Mouse (Mus musculus): Measurements from ENCODE around the gene Cytip. TPM values are rescaled to one million over a fixed set of nuclear protein-coding genes. Genes with fewer than 3 reads are reported as not detected.

Gene Cytip
- 0.09 and 0.18 TPM in 2 replicates for polyA plus RNA-seq (2015; fragmentation: Nextera tagmentation; extraction: Ambion mirVana)

DNA sequence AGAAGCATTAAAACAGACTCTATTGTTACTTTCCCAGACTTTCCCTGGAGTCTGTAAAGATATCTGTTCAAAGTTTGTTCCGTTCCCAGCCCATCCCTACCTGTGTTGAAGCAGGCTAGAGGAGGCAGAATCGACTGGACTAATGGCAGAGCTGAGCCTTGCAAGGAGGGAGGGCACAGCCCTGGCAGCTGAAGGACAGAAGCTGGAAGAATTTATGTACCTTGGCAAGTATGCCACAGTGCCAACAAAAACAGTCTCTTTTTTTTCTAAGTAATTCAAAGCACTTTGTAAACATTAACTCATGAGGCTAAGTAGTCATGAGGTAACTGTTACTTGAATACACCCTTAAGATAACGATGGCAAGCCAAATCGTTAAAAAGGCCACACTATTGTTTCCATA lies at the start of gene Cytip:
TSS of gene Cytip (minus strand) at position 187 of the 400 bp plus-strand sequence.
- H3K9me3 ChIP-seq = no peaks in the 10 kb centered on the region
- ATAC-seq (replicated peaks) = no peak
- H3K27me3 ChIP-seq (replicated peaks) = no peaks in the 10 kb centered on the region
- H3K36me3 ChIP-seq (replicated peaks) = no peaks in the 10 kb centered on the region
- no peak within 1 kb of the TSS for H3K4me2 ChIP-seq
- 78% methylated on average over 4 of the region's 4 CpGs for WGBS
- H3K4me1 ChIP-seq = no peaks in the 10 kb centered on the region
- no peak within 1 kb of the TSS for H3K9ac ChIP-seq
- H3K4me3 ChIP-seq = no peak within 1 kb of the TSS
- H3K27ac ChIP-seq = no peak within 1 kb of the TSS

DNA sequence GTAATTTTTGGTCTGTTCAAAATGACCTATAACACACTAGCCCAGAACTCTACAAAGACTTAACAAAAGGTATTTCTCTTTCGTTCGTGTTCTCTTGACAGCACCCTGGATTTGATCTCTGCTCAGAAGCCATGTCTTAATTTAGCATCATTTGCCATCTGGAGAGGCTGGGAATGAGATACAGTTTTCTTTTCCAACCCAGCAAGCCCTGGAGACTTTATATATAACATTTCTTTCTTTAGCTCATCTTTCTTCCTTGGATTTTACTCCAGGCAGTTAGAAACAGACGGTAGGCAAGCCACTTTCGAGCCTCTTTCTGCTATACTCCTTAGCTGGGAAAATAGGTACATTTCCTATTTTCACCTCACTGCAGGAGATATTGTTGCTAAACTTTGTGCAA lies 45.3 kb upstream of the Cytip start:
- 80% methylated on average over 4 of the region's 4 CpGs for WGBS

DNA sequence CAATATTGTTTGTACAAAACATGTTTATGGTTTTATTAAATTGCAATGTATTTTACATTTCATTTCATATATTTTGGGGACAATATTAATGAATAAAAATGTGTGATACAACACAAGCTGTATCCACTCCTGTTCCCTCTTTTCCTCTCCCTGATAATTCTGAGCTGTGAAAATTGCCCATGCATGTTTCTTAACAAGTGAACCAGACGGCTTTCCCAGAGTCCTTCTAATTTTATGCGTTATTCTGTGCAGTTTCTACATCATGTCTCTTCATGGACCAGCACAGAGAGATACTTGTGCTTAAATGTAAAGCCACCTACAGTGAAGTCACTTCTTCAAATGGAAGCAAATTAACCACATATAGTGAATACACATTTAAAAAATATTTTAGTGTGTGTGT lies 42.2 kb upstream of the Cytip start:
- Histone ChIP-seq H3K4me3 (no peak overlapping the region), H3K27ac (no peak overlapping the region), H3K4me2 (no peak overlapping the region), H3K36me3 (replicated peaks) (no peaks in the 10 kb centered on the region), H3K9ac (no peak overlapping the region), H3K27me3 (replicated peaks) (no peaks in the 10 kb centered on the region), H3K9me3 (no peaks in the 10 kb centered on the region), H3K4me1 (no peaks in the 10 kb centered on the region)
- 66% methylated on average over 2 of the region's 2 CpGs for WGBS
- ATAC-seq (replicated peaks) = no peak

More for the DNA sequence above, 45.3 kb upstream of the Cytip start:
- Histone ChIP-seq H3K27ac (no peak overlapping the region), H3K4me3 (no peak overlapping the region), H3K4me1 (no peaks in the 10 kb centered on the region), H3K36me3 (replicated peaks) (no peaks in the 10 kb centered on the region), H3K4me2 (no peak overlapping the region), H3K9me3 (no peaks in the 10 kb centered on the region), H3K9ac (no peak overlapping the region), H3K27me3 (replicated peaks) (no peaks in the 10 kb centered on the region)
- ATAC-seq (replicated peaks) = no peak

DNA sequence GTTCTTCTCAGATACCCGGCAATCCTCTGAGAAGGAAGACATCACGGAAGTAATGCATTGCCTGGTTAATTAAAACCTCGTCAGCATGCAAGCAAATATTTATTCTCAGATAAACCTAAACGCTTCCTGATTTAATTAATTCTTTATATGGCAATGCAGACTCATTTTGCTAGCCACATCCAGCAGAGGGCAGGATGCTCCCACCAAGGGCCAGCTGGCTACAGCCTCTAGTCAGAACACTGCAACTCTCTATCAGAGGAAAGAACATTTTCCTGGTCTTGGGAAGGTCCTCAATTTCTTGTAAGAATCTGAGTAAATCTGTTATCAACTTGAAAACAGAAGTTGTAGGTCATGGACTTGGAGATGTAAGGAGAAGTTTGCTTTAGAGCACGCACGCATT lies 4.1 kb upstream of the Cytip start:
- Histone ChIP-seq H3K36me3 (replicated peaks) (no peaks in the 10 kb centered on the region), H3K9ac (no peak overlapping the region), H3K4me1 (no peaks in the 10 kb centered on the region), H3K4me2 (no peak overlapping the region), H3K27ac (no peak overlapping the region), H3K9me3 (no peaks in the 10 kb centered on the region), H3K27me3 (replicated peaks) (no peaks in the 10 kb centered on the region), H3K4me3 (no peak overlapping the region)
- 64% methylated on average over 6 of the region's 6 CpGs for WGBS
- peak; percentile 87 for ATAC-seq (replicated peaks)

DNA sequence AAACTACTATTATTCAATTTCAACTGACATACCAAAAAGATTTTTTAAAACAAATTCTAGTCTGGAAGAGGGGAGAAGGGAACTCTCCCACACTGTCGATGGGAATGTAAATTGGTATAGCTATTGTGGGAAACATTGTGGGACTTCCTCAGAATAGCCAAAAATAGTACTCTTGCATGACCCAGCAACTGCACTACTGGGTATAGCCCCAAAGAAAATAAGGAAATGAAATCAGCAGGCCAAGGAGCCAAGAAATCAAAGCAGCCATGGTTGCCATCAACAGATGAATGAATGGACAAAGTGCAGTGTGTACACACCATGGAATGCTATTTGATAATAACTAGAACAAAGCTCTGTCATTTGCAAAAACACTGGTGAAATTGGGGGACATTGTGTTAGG lies 1.5 kb upstream of the Cytip start:
- Histone ChIP-seq H3K27ac (no peak overlapping the region), H3K27me3 (replicated peaks) (no peaks in the 10 kb centered on the region), H3K4me2 (no peak overlapping the region), H3K9me3 (no peaks in the 10 kb centered on the region), H3K36me3 (replicated peaks) (no peaks in the 10 kb centered on the region), H3K4me1 (no peaks in the 10 kb centered on the region), H3K9ac (no peak overlapping the region), H3K4me3 (no peak overlapping the region)
- WGBS = 82% methylated on average over 1 of the region's 1 CpGs
- ATAC-seq (replicated peaks) = no peak

DNA sequence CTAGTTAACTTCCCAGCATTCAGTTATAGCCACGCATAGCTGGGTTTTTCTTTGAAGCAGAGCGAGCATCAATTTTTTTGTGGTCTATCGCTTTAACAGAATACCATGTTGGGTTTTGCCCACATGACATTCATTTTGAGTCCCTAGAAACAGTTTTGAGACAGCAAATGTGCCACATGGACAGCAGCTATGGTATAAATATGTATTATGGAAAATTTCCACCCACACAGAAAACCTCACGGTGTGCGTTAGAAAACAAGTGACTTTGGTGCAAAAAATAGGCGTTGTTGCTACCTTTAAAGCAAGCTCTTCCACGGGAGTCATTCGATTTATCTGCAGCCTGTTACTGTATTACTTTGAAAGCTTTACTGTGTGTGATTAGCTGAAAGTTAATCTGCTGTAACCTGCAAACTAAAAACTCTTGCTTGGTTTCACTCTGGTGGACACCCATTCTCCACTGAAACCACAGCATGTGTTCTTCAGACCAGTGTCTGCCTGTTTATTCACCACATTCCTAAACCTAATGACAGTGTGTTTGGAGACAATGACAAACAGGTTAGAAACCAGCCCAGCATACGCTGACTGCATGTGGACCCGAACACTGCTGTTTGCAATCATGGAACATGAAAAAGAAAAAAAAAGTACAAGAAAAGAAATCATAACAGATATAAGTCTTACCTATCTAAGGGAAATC lies 763 bp downstream of the Cytip start:
- Histone ChIP-seq H3K4me3 (no peak overlapping the region), H3K9me3 (no peaks in the 10 kb centered on the region), H3K9ac (no peak overlapping the region), H3K36me3 (replicated peaks) (no peaks in the 10 kb centered on the region), H3K27ac (no peak overlapping the region), H3K4me2 (no peak overlapping the region), H3K27me3 (replicated peaks) (no peaks in the 10 kb centered on the region), H3K4me1 (no peaks in the 10 kb centered on the region)
- ATAC-seq (replicated peaks) = no peak
- 84% methylated on average over 10 of the region's 10 CpGs for WGBS

DNA sequence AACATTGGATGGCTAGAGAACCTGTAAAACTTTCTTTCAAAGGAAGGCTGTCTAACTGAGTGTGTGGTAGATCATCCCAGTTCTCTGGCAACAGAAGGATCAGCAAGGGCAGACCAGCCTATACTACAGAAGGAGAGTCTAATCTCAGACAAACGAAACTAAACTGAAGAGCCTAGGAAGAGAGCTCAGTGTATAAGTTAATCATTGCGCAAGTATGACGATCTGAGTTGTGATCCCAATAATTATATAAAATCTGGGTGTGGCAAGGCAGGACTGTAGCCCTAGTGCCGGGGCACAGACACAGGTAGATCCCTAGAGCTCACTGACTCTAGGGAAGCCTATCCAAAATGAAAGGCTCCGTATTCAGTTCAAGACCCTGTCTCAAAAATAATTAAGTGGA lies 3.2 kb downstream of the Cytip start:
- no peak for ATAC-seq (replicated peaks)
- H3K4me1 ChIP-seq = no peaks in the 10 kb centered on the region
- H3K9me3 ChIP-seq = no peaks in the 10 kb centered on the region
- H3K9ac ChIP-seq = no peak overlapping the region
- H3K27me3 ChIP-seq (replicated peaks) = no peaks in the 10 kb centered on the region
- WGBS = 94% methylated on average over 5 of the region's 5 CpGs
- no peak overlapping the region for H3K27ac ChIP-seq
- no peaks in the 10 kb centered on the region for H3K36me3 ChIP-seq (replicated peaks)
- H3K4me2 ChIP-seq = no peak overlapping the region
- H3K4me3 ChIP-seq = no peak overlapping the region

DNA sequence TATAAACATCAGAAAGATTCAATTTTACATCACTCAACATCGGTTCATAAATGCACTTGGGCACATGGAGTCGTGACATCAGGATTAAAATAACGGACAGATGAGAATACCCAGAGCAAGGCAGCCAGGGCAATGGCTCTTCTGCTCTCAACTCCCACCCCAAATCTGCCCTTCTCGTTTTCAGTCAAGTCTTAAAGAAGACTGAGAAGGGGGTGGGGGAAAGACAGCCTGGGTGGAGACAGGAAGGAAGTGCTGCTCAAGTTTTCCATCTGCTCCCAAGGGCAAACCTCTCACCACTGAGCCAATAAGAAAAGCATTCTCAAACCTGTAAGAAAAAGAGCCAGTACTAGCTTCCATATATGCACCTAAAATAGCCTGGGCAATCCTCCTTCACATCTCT lies 5.8 kb downstream of the Cytip start:
- no peak for ATAC-seq (replicated peaks)
- no peaks in the 10 kb centered on the region for H3K36me3 ChIP-seq (replicated peaks)
- H3K4me3 ChIP-seq = no peak overlapping the region
- no peak overlapping the region for H3K27ac ChIP-seq
- H3K4me1 ChIP-seq = no peaks in the 10 kb centered on the region
- 78% methylated on average over 4 of the region's 4 CpGs for WGBS
- no peaks in the 10 kb centered on the region for H3K9me3 ChIP-seq
- no peak overlapping the region for H3K4me2 ChIP-seq
- H3K27me3 ChIP-seq (replicated peaks) = no peaks in the 10 kb centered on the region
- H3K9ac ChIP-seq = no peak overlapping the region

DNA sequence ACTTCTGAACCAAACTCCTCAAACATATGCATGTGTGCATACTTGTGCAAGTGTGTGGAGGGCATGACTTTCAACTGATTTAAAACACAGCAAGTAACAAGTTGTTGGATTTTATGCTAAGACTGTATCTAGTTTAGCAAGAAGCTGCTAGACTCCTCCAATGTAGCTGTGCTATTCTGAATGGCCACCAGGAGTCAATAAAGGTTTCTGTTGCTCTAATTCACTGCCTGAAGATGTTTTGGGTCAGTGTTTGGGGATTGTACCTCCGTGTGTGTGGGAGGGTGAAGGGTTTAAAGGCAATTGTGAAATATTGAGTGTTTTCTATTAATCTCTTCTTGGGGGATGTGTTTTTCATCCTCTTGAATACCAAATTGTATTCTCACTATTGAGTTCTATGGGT lies 6.4 kb downstream of the Cytip start:
- no peak for ATAC-seq (replicated peaks)
- 33% methylated on average over 1 of the region's 1 CpGs for WGBS

DNA sequence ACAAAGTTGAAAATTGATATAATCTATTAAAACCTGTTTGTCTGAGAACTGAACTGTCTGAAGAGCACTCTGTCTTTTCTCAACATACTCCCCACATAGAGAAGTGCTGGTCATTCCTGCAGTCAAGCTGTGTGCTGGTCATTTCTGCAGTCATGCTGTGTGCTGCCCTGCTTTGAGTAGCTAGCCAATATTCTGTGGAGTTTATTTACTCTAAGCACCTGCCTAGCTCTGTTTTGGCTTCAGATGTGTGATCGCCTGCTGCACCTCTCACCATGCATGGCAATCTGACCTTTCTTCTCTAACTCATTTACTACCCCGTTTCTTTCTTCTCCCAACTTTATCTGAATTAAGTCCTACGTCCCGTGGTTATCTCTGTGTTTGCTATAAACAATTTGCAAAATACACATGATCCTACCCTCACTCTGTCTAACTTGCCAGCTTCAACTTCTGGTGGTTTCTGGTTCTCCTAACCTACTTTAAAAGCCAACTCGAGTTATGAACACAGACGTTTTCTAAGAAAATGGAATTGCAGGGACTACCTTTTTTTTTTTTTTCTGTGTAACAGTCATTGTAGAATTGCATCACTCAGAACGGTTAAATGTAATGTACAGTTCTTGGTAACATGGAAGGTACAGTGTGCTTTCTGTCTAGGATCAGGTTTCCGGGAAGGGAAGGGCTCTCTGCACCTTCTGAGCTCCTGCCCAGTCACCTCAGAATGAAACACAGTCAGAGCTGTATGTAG lies 7.9 kb downstream of the Cytip start:
- no peak overlapping the region for H3K4me3 ChIP-seq
- H3K9ac ChIP-seq = no peak overlapping the region
- no peaks in the 10 kb centered on the region for H3K27me3 ChIP-seq (replicated peaks)
- no peak overlapping the region for H3K27ac ChIP-seq
- no peak for ATAC-seq (replicated peaks)
- H3K36me3 ChIP-seq (replicated peaks) = no peaks in the 10 kb centered on the region
- no peaks in the 10 kb centered on the region for H3K9me3 ChIP-seq
- H3K4me2 ChIP-seq = no peak overlapping the region
- 86% methylated on average over 8 of the region's 8 CpGs for WGBS
- H3K4me1 ChIP-seq = no peaks in the 10 kb centered on the region

More for the DNA sequence above, 6.4 kb downstream of the Cytip start:
- H3K4me2 ChIP-seq = no peak overlapping the region
- no peak overlapping the region for H3K9ac ChIP-seq
- no peaks in the 10 kb centered on the region for H3K9me3 ChIP-seq
- H3K27me3 ChIP-seq (replicated peaks) = no peaks in the 10 kb centered on the region
- H3K4me3 ChIP-seq = no peak overlapping the region
- H3K27ac ChIP-seq = no peak overlapping the region
- H3K4me1 ChIP-seq = no peaks in the 10 kb centered on the region
- no peaks in the 10 kb centered on the region for H3K36me3 ChIP-seq (replicated peaks)

DNA sequence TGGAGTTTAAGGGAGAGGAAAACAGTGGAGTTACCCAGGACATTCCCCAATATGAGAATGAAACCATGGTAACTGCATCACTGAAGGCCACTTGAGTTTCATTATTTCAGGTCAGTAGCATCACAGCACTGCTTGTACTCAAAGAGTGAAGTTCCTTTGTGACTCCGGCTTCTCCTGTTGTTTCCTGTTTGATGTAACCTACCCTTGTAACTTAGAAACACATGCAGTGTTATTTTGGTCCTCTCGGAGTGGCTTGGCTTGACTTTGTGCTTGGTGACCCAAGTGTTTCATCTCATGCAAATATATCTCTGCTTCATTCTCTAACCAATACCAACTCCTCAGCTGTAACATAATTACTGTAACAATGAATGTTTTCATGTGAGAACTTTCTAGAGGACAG lies 11.1 kb downstream of the Cytip start:
- ATAC-seq (replicated peaks) = no peak
- no peaks in the 10 kb centered on the region for H3K27me3 ChIP-seq (replicated peaks)
- no peaks in the 10 kb centered on the region for H3K36me3 ChIP-seq (replicated peaks)
- no peak overlapping the region for H3K4me2 ChIP-seq
- no peaks in the 10 kb centered on the region for H3K9me3 ChIP-seq
- WGBS = 62% methylated on average over 2 of the region's 2 CpGs
- H3K4me1 ChIP-seq = no peaks in the 10 kb centered on the region
- no peak overlapping the region for H3K9ac ChIP-seq
- H3K27ac ChIP-seq = no peak overlapping the region
- H3K4me3 ChIP-seq = no peak overlapping the region

DNA sequence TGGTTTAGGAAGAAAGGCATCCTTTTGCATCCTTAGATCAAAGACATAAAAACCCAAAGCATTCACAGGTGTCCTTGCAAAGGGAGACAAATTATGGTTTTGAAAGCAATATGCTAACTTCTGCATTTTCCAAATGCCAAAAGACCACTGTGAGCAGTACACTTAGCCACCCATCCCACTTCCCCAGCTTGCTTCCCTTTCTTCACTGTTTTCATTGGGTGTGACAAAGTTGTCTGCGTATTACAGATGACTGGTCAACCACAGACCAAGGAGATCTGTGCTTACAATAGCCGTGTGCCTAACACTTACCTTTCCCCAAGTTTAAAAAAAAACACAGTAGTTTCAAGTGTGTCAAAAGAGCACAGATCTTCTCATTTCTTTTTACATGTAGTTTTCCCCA lies 11.7 kb downstream of the Cytip start:
- H3K9me3 ChIP-seq = no peaks in the 10 kb centered on the region
- no peaks in the 10 kb centered on the region for H3K36me3 ChIP-seq (replicated peaks)
- no peak overlapping the region for H3K9ac ChIP-seq
- WGBS = 91% methylated on average over 2 of the region's 2 CpGs
- ATAC-seq (replicated peaks) = no peak
- no peak overlapping the region for H3K27ac ChIP-seq
- no peaks in the 10 kb centered on the region for H3K4me1 ChIP-seq
- H3K4me3 ChIP-seq = no peak overlapping the region
- H3K4me2 ChIP-seq = no peak overlapping the region
- H3K27me3 ChIP-seq (replicated peaks) = no peaks in the 10 kb centered on the region

DNA sequence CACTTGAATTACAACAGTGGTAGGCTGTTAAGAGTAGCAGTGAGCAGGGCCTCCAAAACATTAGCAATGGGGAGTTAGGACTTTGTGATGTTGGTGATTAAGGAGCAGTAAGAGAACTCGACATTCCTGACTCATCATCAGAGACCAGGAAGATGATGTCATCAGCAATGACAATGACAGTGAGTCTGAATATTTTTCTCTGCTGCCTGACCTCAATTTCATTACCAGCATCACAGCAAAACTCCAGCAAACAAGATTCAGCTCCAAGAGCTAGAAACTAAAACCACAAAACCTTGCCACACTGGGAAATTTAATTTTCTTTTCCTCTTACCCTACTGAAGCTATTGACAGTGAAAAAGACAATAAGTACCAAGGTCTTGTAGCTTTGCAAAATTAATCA lies 14.6 kb downstream of the Cytip start:
- H3K27ac ChIP-seq = no peak overlapping the region
- H3K27me3 ChIP-seq (replicated peaks) = no peaks in the 10 kb centered on the region
- no peaks in the 10 kb centered on the region for H3K9me3 ChIP-seq
- no peak for ATAC-seq (replicated peaks)
- no peak overlapping the region for H3K4me3 ChIP-seq
- no peak overlapping the region for H3K4me2 ChIP-seq
- no peak overlapping the region for H3K9ac ChIP-seq
- 68% methylated on average over 1 of the region's 1 CpGs for WGBS
- no peaks in the 10 kb centered on the region for H3K36me3 ChIP-seq (replicated peaks)
- no peaks in the 10 kb centered on the region for H3K4me1 ChIP-seq

Measured in midbrain, embryonic 15.5 days (tissue).